Mouse (Mus musculus) olfactory bulb, adult 2 months (tissue): ENCODE measurements at regions not wholly inside any gene's neighbourhood (a gene's known extent, or its start where the extent isn't known, plus 50 kb on each side); places are given as distances from the start of the nearest gene placed in this dataset.

Source experiments
- H3K27ac ChIP-seq: fragments of 200-500 bp; 2 replicates; pipeline ENCODE4 v1.5.1; 2012; ENCODE audit warnings: low read depth, low read length; ENCODE audit not compliant: insufficient read depth
- H3K4me1 ChIP-seq: fragments of 200-500 bp; 2 replicates; pipeline ENCODE4 v1.6.1; 2012; ENCODE audit warnings: low read length; ENCODE audit not compliant: control insufficient read depth, insufficient read depth
- H3K4me3 ChIP-seq: fragments of 200-500 bp; 2 replicates; pipeline ENCODE4 v1.5.1; 2012; ENCODE audit warnings: mild to moderate bottlenecking, low read depth, low read length, moderate library complexity; ENCODE audit not compliant: insufficient read depth
- CTCF ChIP-seq: fragments of 200-500 bp; IDR thresholded peaks from 2 replicates; pipeline ENCODE4 v1.5.1; 2012; ENCODE audit warnings: low read depth, mild to moderate bottlenecking, low read length, moderate library complexity; ENCODE audit not compliant: insufficient read depth
- POLR2A ChIP-seq: fragments of 200-500 bp; IDR thresholded peaks from 2 replicates; pipeline ENCODE4 v1.6.1; 2012; ENCODE audit warnings: mild to moderate bottlenecking, low read depth, low read length, moderate library complexity; ENCODE audit not compliant: insufficient read depth
- WGBS: fragments of 180-500 bp; shearing (Covaris S2); methylation state at CpG from one replicate; pipeline ENCODE4 v1.1.7; 2018; 5-methylcytosine and 5-hydroxymethylcytosine counted together

DNA sequence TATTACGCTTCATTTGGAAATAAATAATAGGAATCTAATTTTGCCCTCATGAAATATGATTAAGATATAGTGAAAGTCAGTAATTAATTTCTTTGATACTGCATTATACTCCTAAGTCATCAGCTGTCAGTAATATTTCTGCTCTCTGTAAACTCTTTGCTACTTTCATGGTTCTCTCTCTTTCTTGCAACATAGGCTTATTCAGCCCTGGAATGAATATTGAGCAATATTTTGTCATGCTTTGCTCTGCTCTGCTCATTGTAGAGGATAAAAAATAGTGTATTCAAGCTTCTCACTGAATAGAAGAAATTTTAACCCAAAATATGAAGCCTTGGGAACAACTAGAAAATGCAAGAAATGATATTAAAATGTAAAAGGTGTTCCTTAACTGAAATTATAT, 306.1 kb upstream of the C030005K15Rik start:
- 100% methylated on average over 1 of the region's 1 CpGs for WGBS
- Histone ChIP-seq H3K4me1 (no peaks in the 10 kb centered on the region), H3K4me3 (no peak overlapping the region), H3K27ac (no peak overlapping the region)
- TF ChIP-seq CTCF (no peak), POLR2A (no peak)

DNA sequence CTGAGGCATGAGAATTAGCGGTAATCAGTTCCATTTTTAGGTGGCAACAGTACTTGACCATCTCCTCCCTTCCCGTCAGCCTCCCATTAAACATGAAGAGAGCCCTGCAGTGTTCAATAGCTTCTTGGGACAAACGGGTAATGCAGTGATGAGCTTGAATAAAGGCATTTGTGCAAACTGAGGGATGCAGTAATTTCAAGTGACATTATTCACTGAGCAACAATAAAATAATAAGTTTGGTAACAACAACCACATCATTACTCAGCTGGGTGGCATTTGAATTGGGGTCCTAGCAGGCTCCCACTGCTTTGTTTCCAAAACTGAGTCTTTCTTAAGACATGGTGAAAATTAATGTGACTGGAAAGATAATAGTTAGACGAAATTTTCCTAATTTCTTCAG, 315.2 kb upstream of the C030005K15Rik start:
- TF ChIP-seq POLR2A (no peak), CTCF (no peak)
- no peak overlapping the region for H3K4me3 ChIP-seq
- WGBS, result 34% methylated on average over 4 of the region's 4 CpGs
- H3K4me1 ChIP-seq, result no peaks in the 10 kb centered on the region
- H3K27ac ChIP-seq, result no peak overlapping the region

DNA sequence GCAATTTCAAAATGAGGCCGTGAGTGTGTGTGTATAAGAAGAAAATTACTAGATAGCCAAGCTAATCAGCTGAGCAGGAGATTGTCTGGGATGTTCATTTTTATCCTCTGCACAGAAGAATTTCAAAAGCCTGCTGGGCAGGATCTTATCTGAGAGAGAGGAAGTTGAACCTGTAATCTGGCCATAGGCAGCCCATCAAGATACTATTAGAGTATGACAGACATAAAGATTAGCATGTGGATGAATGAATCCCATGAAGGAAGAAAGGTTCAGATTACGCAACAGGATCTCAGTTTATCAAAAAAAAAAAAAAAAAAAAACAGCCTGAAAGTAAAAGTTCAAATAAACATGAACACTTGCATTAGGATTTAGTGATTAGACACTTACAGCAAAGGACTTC, 317.3 kb upstream of the C030005K15Rik start:
- H3K4me3 ChIP-seq, result no peak overlapping the region
- no peak overlapping the region for H3K27ac ChIP-seq
- H3K4me1 ChIP-seq, result no peaks in the 10 kb centered on the region
- no peak for TF ChIP-seq POLR2A
- no peak for TF ChIP-seq CTCF
- 64% methylated on average over 2 of the region's 2 CpGs for WGBS

DNA sequence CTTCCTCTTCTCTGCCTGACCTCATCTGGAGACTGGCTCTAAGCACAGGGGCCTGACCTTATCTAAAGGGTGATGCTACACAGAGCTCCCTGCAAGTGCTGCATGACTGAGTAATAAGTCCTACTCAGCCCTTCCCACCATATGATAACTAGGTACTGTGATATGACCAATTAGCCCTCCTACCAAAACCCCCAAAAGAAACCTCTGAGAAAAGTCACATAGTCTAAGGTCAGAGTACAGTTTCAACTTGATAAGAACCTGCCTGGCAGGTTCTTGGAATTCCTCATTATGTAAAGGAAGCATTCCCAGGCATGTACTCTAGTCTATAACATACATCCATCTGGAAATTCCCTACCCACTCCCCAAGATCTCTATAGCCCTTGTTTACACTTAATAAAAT, 318.0 kb upstream of the C030005K15Rik start:
- H3K27ac ChIP-seq, result no peak overlapping the region
- TF ChIP-seq CTCF (no peak), POLR2A (no peak)
- no peaks in the 10 kb centered on the region for H3K4me1 ChIP-seq

DNA sequence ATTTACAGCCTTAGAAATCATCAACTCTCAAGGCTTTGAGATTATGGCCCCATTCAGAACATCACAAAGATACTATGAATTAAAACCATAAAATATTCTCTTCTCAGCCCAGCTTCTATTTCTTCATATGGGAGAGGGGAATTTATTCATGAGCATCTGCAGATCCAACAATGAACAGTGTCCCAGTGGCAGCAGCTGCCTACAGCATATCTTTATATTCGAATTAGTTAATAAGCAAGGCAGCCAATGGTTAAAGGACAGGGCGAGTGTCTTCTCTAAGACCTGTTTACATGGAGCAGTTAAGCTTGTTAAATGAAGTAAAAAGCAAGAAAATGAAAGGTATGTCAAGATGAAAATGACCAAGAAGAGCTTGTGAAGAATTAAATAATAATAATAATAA, 346.9 kb upstream of the C030005K15Rik start:
- Histone ChIP-seq H3K27ac (no peak overlapping the region), H3K4me1 (no peaks in the 10 kb centered on the region), H3K4me3 (no peak overlapping the region)
- TF ChIP-seq POLR2A (no peak), CTCF (no peak)
- 68% methylated on average over 2 of the region's 2 CpGs for WGBS

More for the DNA sequence above, 318.0 kb upstream of the C030005K15Rik start:
- H3K4me3 ChIP-seq, result no peak overlapping the region

DNA sequence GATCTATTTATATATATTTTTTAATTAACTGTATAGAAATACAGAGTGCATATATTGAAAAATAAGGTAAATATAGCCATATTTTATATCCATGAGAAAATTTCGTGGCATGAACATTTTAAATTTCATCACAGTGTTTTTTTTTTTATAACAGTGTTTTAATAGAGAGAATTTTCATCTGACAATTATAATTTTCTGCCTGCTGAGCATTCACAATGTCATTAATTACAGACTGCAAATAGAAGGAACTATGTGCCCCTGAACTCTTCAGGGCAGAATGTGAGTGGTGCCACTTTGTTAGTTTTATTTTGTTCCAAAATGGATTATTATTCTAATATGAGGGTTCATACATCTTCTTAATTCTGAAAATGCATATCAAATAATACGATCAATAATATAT, 358.3 kb upstream of the C030005K15Rik start:
- 80% methylated on average over 2 of the region's 2 CpGs for WGBS
- Histone ChIP-seq H3K4me3 (no peak overlapping the region), H3K27ac (no peak overlapping the region), H3K4me1 (no peaks in the 10 kb centered on the region)
- no peak for TF ChIP-seq POLR2A
- TF ChIP-seq CTCF, result no peak

DNA sequence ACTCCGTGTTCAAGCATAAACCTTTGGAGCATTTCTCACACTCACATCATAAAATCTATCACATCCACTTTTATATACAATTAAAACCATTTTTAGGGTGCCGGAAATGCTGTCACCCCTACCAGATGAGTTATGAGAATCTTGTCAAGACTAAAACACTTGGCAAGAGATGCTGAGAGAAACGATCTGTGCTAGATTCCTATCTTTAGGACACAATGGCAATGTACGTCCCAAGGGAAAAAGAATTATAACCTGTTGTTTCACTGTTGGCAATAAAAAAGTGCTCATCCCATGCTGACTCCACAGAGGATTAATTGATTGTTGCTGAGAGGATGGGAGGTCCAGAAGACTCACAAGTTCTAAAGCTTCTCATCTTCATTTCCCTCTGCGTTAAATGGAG, 389.7 kb upstream of the C030005K15Rik start:
- H3K4me1 ChIP-seq, result no peaks in the 10 kb centered on the region
- H3K27ac ChIP-seq, result no peak overlapping the region
- TF ChIP-seq POLR2A, result no peak
- no peak for TF ChIP-seq CTCF
- 91% methylated on average over 5 of the region's 5 CpGs for WGBS
- H3K4me3 ChIP-seq, result no peak overlapping the region

DNA sequence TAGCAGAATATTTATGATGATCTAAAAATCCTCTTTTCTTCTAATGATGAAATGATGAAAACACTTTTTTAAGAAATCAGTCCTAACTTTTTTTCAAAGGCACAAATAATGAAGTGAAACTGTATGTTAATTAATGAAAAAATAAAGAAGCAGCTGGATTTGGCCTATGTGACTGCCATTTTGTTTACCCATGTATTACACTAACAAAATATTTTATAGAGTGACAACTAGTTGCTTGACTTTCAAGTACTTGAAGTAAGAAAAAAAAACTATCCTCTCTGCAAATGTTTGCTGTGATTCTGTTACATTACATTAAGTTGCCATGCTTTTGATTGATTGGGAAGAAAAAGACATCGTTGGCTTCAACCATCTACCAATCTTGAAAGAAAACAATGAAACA, 399.2 kb upstream of the C030005K15Rik start:
- WGBS, result 94% methylated on average over 1 of the region's 1 CpGs
- H3K4me1 ChIP-seq, result no peaks in the 10 kb centered on the region
- no peak overlapping the region for H3K4me3 ChIP-seq
- no peak for TF ChIP-seq CTCF
- no peak for TF ChIP-seq POLR2A
- H3K27ac ChIP-seq, result no peak overlapping the region

DNA sequence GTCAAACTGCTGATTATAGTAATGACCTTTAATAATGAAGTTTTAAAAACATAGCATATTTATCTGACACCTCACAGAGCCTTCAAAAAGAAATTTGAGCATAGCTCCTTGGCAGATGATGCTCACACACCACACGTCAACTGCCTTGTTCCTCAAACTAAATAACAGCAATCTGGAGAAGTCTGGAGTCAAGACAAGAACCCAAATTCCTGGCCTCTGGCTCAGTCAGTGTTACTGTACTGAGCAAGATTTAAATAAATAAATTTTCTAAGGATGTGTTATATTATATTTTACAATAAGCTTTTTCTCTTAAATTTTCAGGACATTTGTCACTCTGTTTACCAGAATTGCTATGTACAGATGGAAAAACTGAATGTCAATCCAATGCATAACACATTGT, 408.5 kb upstream of the C030005K15Rik start:
- Histone ChIP-seq H3K4me3 (no peak overlapping the region), H3K27ac (no peak overlapping the region), H3K4me1 (no peaks in the 10 kb centered on the region)
- WGBS, result 69% methylated on average over 1 of the region's 1 CpGs
- TF ChIP-seq POLR2A (no peak), CTCF (no peak)

DNA sequence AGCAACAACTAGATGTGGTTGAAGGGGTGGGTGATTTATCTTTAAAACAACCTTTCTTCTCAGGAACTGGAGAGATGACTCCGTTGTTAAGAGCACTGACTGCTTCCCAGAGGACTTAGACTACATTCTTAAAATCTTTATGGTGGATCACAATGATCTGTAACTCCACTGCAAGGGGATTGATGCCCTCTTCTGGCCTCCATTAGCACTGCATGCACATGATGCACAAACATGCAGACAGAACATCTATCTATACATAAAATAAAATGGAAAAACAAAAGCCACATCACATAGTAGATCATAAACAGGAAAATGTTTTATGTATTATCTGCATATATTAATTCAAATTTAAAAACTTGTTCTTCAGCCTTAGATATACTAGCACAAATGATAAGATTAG, 419.2 kb upstream of the C030005K15Rik start:
- no peak overlapping the region for H3K4me3 ChIP-seq
- TF ChIP-seq CTCF, result no peak
- TF ChIP-seq POLR2A, result no peak
- 71% methylated on average over 1 of the region's 1 CpGs for WGBS

More for the DNA sequence above, 419.2 kb upstream of the C030005K15Rik start:
- Histone ChIP-seq H3K27ac (no peak overlapping the region), H3K4me1 (no peaks in the 10 kb centered on the region)
